Mouse (Mus musculus): ENCODE results near the gene Prkacb. TPM values are rescaled to one million over a fixed set of nuclear protein-coding genes. Genes with fewer than 3 reads are reported as not detected.
"Not testable (repeated sequence)": the region's sequence is repeated elsewhere in the genome, so short reads cannot be mapped to it uniquely, and the experiment has no call there.

Gene Prkacb
- polyA plus RNA-seq, 1 experiment from 2014 or later: 54.7 TPM

GRCm38 (mm10) chr3:146769940-146770659 is 42.7 kb downstream of the Prkacb start:
- WGBS: 16% methylated on average over 17 of the region's 17 CpGs

GRCm38 (mm10) chr3:146769569-146769939 is 43.2 kb downstream of the Prkacb start:
- Histone ChIP-seq H3K4me3 (peak overlapping the region; percentile 41), H3K27me3 (ENCODE audit: poor library complexity, severe bottlenecking) (no peaks in the 10 kb centered on the region), H3K9me3 (no peaks in the 10 kb centered on the region), H3K4me1 (peaks cover 38% of the 10 kb centered on the region), H3K27ac (0 out of 2 replicates have a peak overlapping the region, but pooled peaks have one; percentile 30), H3K36me3 (replicated peaks) (peaks cover 9% of the 10 kb centered on the region)
- 21% methylated on average over 2 of the region's 2 CpGs for WGBS
- DNase-seq (ENCODE audit: extremely low spot score, low spot score): no peak

More at GRCm38 (mm10) chr3:146769940-146770659, 42.7 kb downstream of the Prkacb start:
- no peak for DNase-seq (ENCODE audit: extremely low spot score, low spot score)
- Histone ChIP-seq H3K27ac (0 out of 2 replicates have a peak overlapping the region, but pooled peaks have one; percentile 30), H3K9me3 (no peaks in the 10 kb centered on the region), H3K4me1 (peaks cover 38% of the 10 kb centered on the region), H3K4me3 (peak overlapping the region; percentile 41), H3K36me3 (replicated peaks) (peaks cover 9% of the 10 kb centered on the region), H3K27me3 (ENCODE audit: poor library complexity, severe bottlenecking) (no peaks in the 10 kb centered on the region)

- H3K27ac ChIP-seq: no peak overlapping the region
- H3K9me3 ChIP-seq: no peaks in the 10 kb centered on the region
- DNase-seq (ENCODE audit: extremely low spot score, low spot score): no peak
- peaks cover 9% of the 10 kb centered on the region for H3K36me3 ChIP-seq (replicated peaks)
- no peaks in the 10 kb centered on the region for H3K27me3 ChIP-seq (ENCODE audit: poor library complexity, severe bottlenecking)
- peaks cover 38% of the 10 kb centered on the region for H3K4me1 ChIP-seq
- 82% methylated on average over 3 of the region's 3 CpGs for WGBS
- H3K4me3 ChIP-seq: no peak overlapping the region
Measured at GRCm38 (mm10) chr3:146768921-146769320, 43.9 kb downstream of the Prkacb start.

GRCm38 (mm10) chr3:146768360-146768759 is 44.4 kb downstream of the Prkacb start:
- Histone ChIP-seq H3K9me3 (no peaks in the 10 kb centered on the region), H3K36me3 (replicated peaks) (peaks cover 9% of the 10 kb centered on the region), H3K4me1 (peaks cover 38% of the 10 kb centered on the region), H3K4me3 (no peak overlapping the region), H3K27ac (no peak overlapping the region), H3K27me3 (ENCODE audit: poor library complexity, severe bottlenecking) (no peaks in the 10 kb centered on the region)
- no peak for DNase-seq (ENCODE audit: extremely low spot score, low spot score)
- 95% methylated on average over 5 of the region's 5 CpGs for WGBS

- 84% methylated on average over 8 of the region's 8 CpGs for WGBS
- Histone ChIP-seq H3K4me3 (no peak overlapping the region), H3K36me3 (replicated peaks) (peaks cover 9% of the 10 kb centered on the region), H3K27me3 (ENCODE audit: poor library complexity, severe bottlenecking) (no peaks in the 10 kb centered on the region), H3K27ac (no peak overlapping the region), H3K9me3 (no peaks in the 10 kb centered on the region), H3K4me1 (peaks cover 38% of the 10 kb centered on the region)
- DNase-seq (ENCODE audit: extremely low spot score, low spot score): no peak
Measured at GRCm38 (mm10) chr3:146766701-146767181, 46.0 kb downstream of the Prkacb start.

- no peak overlapping the region for H3K4me3 ChIP-seq
- H3K27me3 ChIP-seq (ENCODE audit: poor library complexity, severe bottlenecking): no peaks in the 10 kb centered on the region
- peaks cover 9% of the 10 kb centered on the region for H3K36me3 ChIP-seq (replicated peaks)
- no peak overlapping the region; the same call in 1 of the 2 replicates for H3K27ac ChIP-seq
- DNase-seq (ENCODE audit: extremely low spot score, low spot score): no peak
- WGBS: 90% methylated on average over 4 of the region's 4 CpGs
- peaks cover 38% of the 10 kb centered on the region for H3K4me1 ChIP-seq
- H3K9me3 ChIP-seq: no peaks in the 10 kb centered on the region
Measured at GRCm38 (mm10) chr3:146766071-146766605, 46.7 kb downstream of the Prkacb start.

- Histone ChIP-seq H3K27me3 (ENCODE audit: poor library complexity, severe bottlenecking) (no peaks in the 10 kb centered on the region), H3K4me3 (no peak overlapping the region), H3K27ac (no peak overlapping the region), H3K9me3 (no peaks in the 10 kb centered on the region), H3K36me3 (replicated peaks) (peaks cover 9% of the 10 kb centered on the region), H3K4me1 (peaks cover 27% of the 10 kb centered on the region)
- no peak for DNase-seq (ENCODE audit: extremely low spot score, low spot score)
- 94% methylated on average over 3 of the region's 3 CpGs for WGBS
Measured at GRCm38 (mm10) chr3:146764871-146765529, 47.8 kb downstream of the Prkacb start.

- not testable (repeated sequence) for H3K4me3 ChIP-seq; H3K27ac ChIP-seq; H3K36me3 ChIP-seq (replicated peaks); DNase-seq (ENCODE audit: extremely low spot score, low spot score); H3K9me3 ChIP-seq; H3K27me3 ChIP-seq (ENCODE audit: poor library complexity, severe bottlenecking)
- H3K4me1 ChIP-seq: peaks cover 14% of the 10 kb centered on the region
- WGBS: 89% methylated on average over 2 of the region's 2 CpGs
Measured at GRCm38 (mm10) chr3:146763054-146763453, 49.7 kb downstream of the Prkacb start.

- Histone ChIP-seq H3K36me3 (replicated peaks) (peaks cover 7% of the 10 kb centered on the region), H3K27ac (no peak overlapping the region), H3K4me3 (no peak overlapping the region), H3K9me3 (no peaks in the 10 kb centered on the region), H3K4me1 (peaks cover 9% of the 10 kb centered on the region), H3K27me3 (ENCODE audit: poor library complexity, severe bottlenecking) (no peaks in the 10 kb centered on the region)
- no peak for DNase-seq (ENCODE audit: extremely low spot score, low spot score)
- 97% methylated on average over 9 of the region's 9 CpGs for WGBS
Measured at GRCm38 (mm10) chr3:146761276-146761675, 51.5 kb downstream of the Prkacb start.

GRCm38 (mm10) chr3:146757970-146758960 is 54.5 kb downstream of the Prkacb start:
- WGBS: 88% methylated on average over 6 of the region's 6 CpGs
- no peak for DNase-seq (ENCODE audit: extremely low spot score, low spot score)
- Histone ChIP-seq H3K27me3 (ENCODE audit: poor library complexity, severe bottlenecking) (no peaks in the 10 kb centered on the region), H3K36me3 (replicated peaks) (peaks cover 21% of the 10 kb centered on the region), H3K9me3 (no peaks in the 10 kb centered on the region), H3K4me3 (no peak overlapping the region), H3K27ac (no peak overlapping the region), H3K4me1 (0 out of 2 replicates have a peak, but pooled peaks cover 6% of the 10 kb centered on the region)

- WGBS: 86% methylated on average over 2 of the region's 2 CpGs
- peaks cover 48% of the 10 kb centered on the region for H3K36me3 ChIP-seq (replicated peaks)
- no peak overlapping the region for H3K4me3 ChIP-seq
Measured at GRCm38 (mm10) chr3:146754270-146754669, 58.5 kb downstream of the Prkacb start.

GRCm38 (mm10) chr3:146741564-146742202 is 71.1 kb downstream of the Prkacb start:
- no peak for DNase-seq (ENCODE audit: extremely low spot score, low spot score)
- H3K36me3 ChIP-seq (replicated peaks): peaks cover 75% of the 10 kb centered on the region
- 93% methylated on average over 4 of the region's 4 CpGs for WGBS

More at GRCm38 (mm10) chr3:146754270-146754669, 58.5 kb downstream of the Prkacb start:
- no peak for DNase-seq (ENCODE audit: extremely low spot score, low spot score)
- Histone ChIP-seq H3K9me3 (no peaks in the 10 kb centered on the region), H3K27me3 (ENCODE audit: poor library complexity, severe bottlenecking) (no peaks in the 10 kb centered on the region), H3K4me1 (0 out of 2 replicates have a peak, but pooled peaks cover 6% of the 10 kb centered on the region), H3K27ac (no peak overlapping the region)

More at GRCm38 (mm10) chr3:146741564-146742202, 71.1 kb downstream of the Prkacb start:
- H3K4me1 ChIP-seq: no peaks in the 10 kb centered on the region
- H3K27ac ChIP-seq: no peak overlapping the region
- no peaks in the 10 kb centered on the region for H3K27me3 ChIP-seq (ENCODE audit: poor library complexity, severe bottlenecking)
- no peaks in the 10 kb centered on the region for H3K9me3 ChIP-seq
- H3K4me3 ChIP-seq: no peak overlapping the region
